Mouse (Mus musculus) heart, postnatal 0 days (tissue): Measurements from ENCODE around the gene Pik3r6.

ENCODE experiments used
- CTCF ChIP-seq: IDR thresholded peaks from 2 replicates; pipeline ENCODE4 v1.5.1; 2016; ENCODE audit warnings: antibody characterized with exemption, control low read depth, low read depth
- EP300 ChIP-seq: IDR thresholded peaks from 2 replicates; pipeline ENCODE4 v1.6.1; 2016; ENCODE audit warnings: antibody characterized with exemption, low read depth

GRCm38 (mm10) chr11:68539621-68540020, 36.8 kb downstream of the Pik3r6 start:
- TF ChIP-seq EP300 (no peak), CTCF (no peak)
